Mouse (Mus musculus) kidney, adult 2 months (tissue): ENCODE results near the gene Prkaa2. TPM values are rescaled to one million over a fixed set of nuclear protein-coding genes. Genes with fewer than 3 reads are reported as not detected.

Experiments
- DNase-seq: peaks from one replicate; pipeline ENCODE4 v3.0.0; 2021
- H3K27ac ChIP-seq: fragments of 200-500 bp; 2 replicates; pipeline ENCODE4 v1.5.1; 2012; ENCODE audit warnings: low read depth, low read length, control low read depth, inconsistent platforms; ENCODE audit not compliant: insufficient read depth
- H3K27me3 ChIP-seq: fragments of 200-500 bp; replicated peaks from 2 replicates; pipeline ENCODE4 v1.6.1; 2012; ENCODE audit warnings: mild to moderate bottlenecking, moderate library complexity, low read length, inconsistent platforms; ENCODE audit not compliant: control insufficient read depth, insufficient read depth
- H3K36me3 ChIP-seq: fragments of 200-500 bp; 2 replicates; pipeline ENCODE4 v1.6.1; 2012; ENCODE audit warnings: mild to moderate bottlenecking, moderate library complexity, low read length, inconsistent platforms; ENCODE audit not compliant: control insufficient read depth, insufficient read depth
- H3K4me1 ChIP-seq: fragments of 200-500 bp; 2 replicates; pipeline ENCODE4 v1.6.1; 2011; ENCODE audit warnings: low read length; ENCODE audit not compliant: control insufficient read depth, insufficient read depth
- H3K4me3 ChIP-seq: fragments of 200-500 bp; 2 replicates; pipeline ENCODE4 v1.5.1; 2011; ENCODE audit warnings: mild to moderate bottlenecking, low read depth, low read length, control low read depth; ENCODE audit not compliant: insufficient read depth
- CTCF ChIP-seq: fragments of 200-500 bp; conservative IDR thresholded peaks from 2 replicates; pipeline ENCODE4 v1.5.1; 2011; ENCODE audit warnings: low read depth, mild to moderate bottlenecking, control low read depth, low read length, moderate library complexity, mixed read lengths; ENCODE audit not compliant: insufficient read depth, insufficient read length
- POLR2A ChIP-seq: fragments of 200-500 bp; IDR thresholded peaks from one replicate; pipeline ENCODE4 v1.6.1; 2011; ENCODE audit warnings: low read depth, low read length, control low read depth
- WGBS: fragments of 180-500 bp; shearing (Covaris S2); methylation state at CpG from one replicate; pipeline ENCODE4 v1.1.7; 2018; 5-methylcytosine and 5-hydroxymethylcytosine counted together
- polyA plus RNA-seq: library from polyadenylated mRNA; depleted of rRNA; stranded (reverse); fragments of >200 nt; gene quantifications from 2 replicates; pipeline ENCODE4 v1.2.3, GENCODE M21; 2012

The Prkaa2 gene
- polyA plus RNA-seq, 1 experiment, result 25.8 TPM

- no peaks in the 10 kb centered on the region for H3K36me3 ChIP-seq
- peak overlapping the region; percentile 46 for H3K4me3 ChIP-seq
- no peaks in the 10 kb centered on the region for H3K27me3 ChIP-seq
- TF ChIP-seq POLR2A (no peak), CTCF (no peak)
- peaks cover 23% of the 10 kb centered on the region for H3K4me1 ChIP-seq
- DNase-seq, result no peak
- peak overlapping the region; percentile 98 for H3K27ac ChIP-seq
- WGBS, result 35% methylated on average over 12 of the region's 12 CpGs
Observed at GRCm38 (mm10) chr4:105107943-105108640, 1.6 kb downstream of the Prkaa2 start.

- H3K27ac ChIP-seq, result peak overlapping the region; percentile 63
Observed at GRCm38 (mm10) chr4:105104099-105104872, 5.4 kb downstream of the Prkaa2 start.

GRCm38 (mm10) chr4:105101337-105101688, 8.4 kb downstream of the Prkaa2 start:
- Histone ChIP-seq H3K27ac (peak overlapping the region; percentile 39; the same call in 1 of the 2 replicates), H3K36me3 (no peaks in the 10 kb centered on the region), H3K4me3 (no peak overlapping the region), H3K27me3 (no peaks in the 10 kb centered on the region), H3K4me1 (peaks cover 25% of the 10 kb centered on the region)
- TF ChIP-seq CTCF (no peak), POLR2A (no peak)
- 38% methylated on average over 4 of the region's 4 CpGs for WGBS
- DNase-seq, result no peak

More at GRCm38 (mm10) chr4:105104099-105104872, 5.4 kb downstream of the Prkaa2 start:
- Histone ChIP-seq H3K4me3 (no peak overlapping the region), H3K36me3 (no peaks in the 10 kb centered on the region), H3K4me1 (peaks cover 27% of the 10 kb centered on the region), H3K27me3 (no peaks in the 10 kb centered on the region)
- WGBS, result 51% methylated on average over 6 of the region's 6 CpGs
- DNase-seq, result peak; percentile 79
- TF ChIP-seq CTCF, result no peak
- no peak for TF ChIP-seq POLR2A

- no peak for TF ChIP-seq CTCF
- TF ChIP-seq POLR2A, result no peak
- WGBS, result 20% methylated on average over 5 of the region's 5 CpGs
- DNase-seq, result peak; percentile 63
- Histone ChIP-seq H3K36me3 (no peaks in the 10 kb centered on the region), H3K4me1 (peaks cover 25% of the 10 kb centered on the region), H3K27ac (peak overlapping the region; percentile 39; the same call in 1 of the 2 replicates), H3K27me3 (no peaks in the 10 kb centered on the region), H3K4me3 (no peak overlapping the region)
Observed at GRCm38 (mm10) chr4:105100508-105101336, 9.0 kb downstream of the Prkaa2 start.

GRCm38 (mm10) chr4:105098660-105099059, 11.0 kb downstream of the Prkaa2 start:
- H3K27me3 ChIP-seq, result no peaks in the 10 kb centered on the region
- no peak overlapping the region for H3K4me3 ChIP-seq
- no peaks in the 10 kb centered on the region for H3K36me3 ChIP-seq
- H3K4me1 ChIP-seq, result peaks cover 24% of the 10 kb centered on the region
- TF ChIP-seq POLR2A, result no peak
- no peak for TF ChIP-seq CTCF
- DNase-seq, result no peak
- H3K27ac ChIP-seq, result no peak overlapping the region
- WGBS, result 91% methylated on average over 7 of the region's 7 CpGs

- no peak overlapping the region for H3K4me3 ChIP-seq
- no peak overlapping the region for H3K27ac ChIP-seq
- H3K27me3 ChIP-seq, result no peaks in the 10 kb centered on the region
- TF ChIP-seq POLR2A (no peak), CTCF (no peak)
- no peak for DNase-seq
- WGBS, result 59% methylated on average over 8 of the region's 8 CpGs
- peaks cover 25% of the 10 kb centered on the region for H3K4me1 ChIP-seq
- H3K36me3 ChIP-seq, result no peaks in the 10 kb centered on the region
Observed at GRCm38 (mm10) chr4:105098158-105098557, 11.5 kb downstream of the Prkaa2 start.

- DNase-seq, result peak; percentile 85
- H3K27ac ChIP-seq, result no peak overlapping the region
- no peaks in the 10 kb centered on the region for H3K27me3 ChIP-seq
- TF ChIP-seq POLR2A, result no peak
- TF ChIP-seq CTCF, result no peak
- no peak overlapping the region for H3K4me3 ChIP-seq
- H3K36me3 ChIP-seq, result no peaks in the 10 kb centered on the region
- 44% methylated on average over 5 of the region's 5 CpGs for WGBS
- H3K4me1 ChIP-seq, result peaks cover 21% of the 10 kb centered on the region
Observed at GRCm38 (mm10) chr4:105095316-105095715, 14.4 kb downstream of the Prkaa2 start.
